Mouse (Mus musculus): ENCODE data around the gene Ppm1b.

- TF ChIP-seq CTCF (IDR thresholded peaks at IDR 0.05; ENCODE audit: low read depth, low read length) (no peak), POLR2A (IDR thresholded peaks at IDR 0.05; ENCODE audit: borderline replicate concordance, low read depth, low read length) (no peak)
Observed at GRCm38 (mm10) chr17:85028093-85028739, 71.7 kb downstream of the Ppm1b start, which contains the start of gene Slc3a1.
